Comparison of ENCODE assay signal across 1 mouse cellular context in genomic region chr10:130416352-130416751, GRCm38 (mm10). TPM values are rescaled to one million over a fixed set of nuclear protein-coding genes. Genes with fewer than 3 reads are reported as not detected.
"Had no signal": no experiment of that assay in that cellular context is flagged by ENCODE, and none has a peak within 500 bp of the region (broad histone marks: within the 10 kb centered on the region; RNA-seq: fewer than 3 reads in every experiment).

No protein-coding gene starts in this region.

RNA-seq across cellular contexts. Expression of gene Vmn2r85, which starts 13.2 kb away (rescaled TPM):
- total RNA-seq: neutrophil, adult 5-6 weeks had no signal

RNA-seq across cellular contexts. Expression of gene Vmn2r86, which starts 39.5 kb away (rescaled TPM):
- total RNA-seq: neutrophil, adult 5-6 weeks had no signal
